Mouse (Mus musculus) myocyte (in vitro differentiated cells): ENCODE measurements around the gene Olfr330.

Experiments used
- CEBPB ChIP-seq: IDR thresholded peaks from 2 replicates; pipeline ENCODE4 v1.6.1; 2011; ENCODE audit warnings: mild to moderate bottlenecking, moderate library complexity; ENCODE audit not compliant: poor library complexity, insufficient read depth, severe bottlenecking
- E2F4 ChIP-seq: IDR thresholded peaks from one replicate; pipeline ENCODE4 v1.6.1; 2011; ENCODE audit warnings: mild to moderate bottlenecking, control low read depth, moderate library complexity; ENCODE audit not compliant: insufficient read depth
- MAX ChIP-seq: IDR thresholded peaks from one replicate; pipeline ENCODE4 v1.6.1; 2011; ENCODE audit warnings: low read depth, mild to moderate bottlenecking, control low read depth
- MYOD1 ChIP-seq, 3 experiments: IDR thresholded peaks; one replicate each; pipeline ENCODE4 v1.6.1; 2011; ENCODE audit warnings: control low read depth in 2 of 3, low read depth in 2 of 3, mild to moderate bottlenecking in 2 of 3, moderate library complexity in 1 of 3; ENCODE audit not compliant: insufficient read length in 2 of 3, control insufficient read depth in 1 of 3
- MYOG ChIP-seq, 3 experiments: IDR thresholded peaks; one replicate each; pipeline ENCODE4 v1.6.1; 2011; ENCODE audit warnings: control low read depth in 2 of 3, low read depth in 2 of 3, mild to moderate bottlenecking in 2 of 3; ENCODE audit not compliant: insufficient read length in 2 of 3, control insufficient read depth in 1 of 3, insufficient read depth in 1 of 3
- POLR2A ChIP-seq: IDR thresholded peaks from one replicate; pipeline ENCODE4 v1.6.1; 2011; ENCODE audit warnings: low read depth, mild to moderate bottlenecking, control low read depth, moderate library complexity; ENCODE audit not compliant: insufficient read length
- POLR2AphosphoS2 ChIP-seq: IDR thresholded peaks from one replicate; pipeline ENCODE4 v1.6.1; 2011; ENCODE audit warnings: low read depth, control low read depth; ENCODE audit not compliant: insufficient read length
- REST ChIP-seq: IDR thresholded peaks from one replicate; pipeline ENCODE4 v1.6.1; 2011; ENCODE audit warnings: mild to moderate bottlenecking, control low read depth, moderate library complexity; ENCODE audit not compliant: insufficient read depth, insufficient read length
- SRF ChIP-seq: IDR thresholded peaks from one replicate; pipeline ENCODE4 v1.6.1; 2011; ENCODE audit warnings: low read depth; ENCODE audit not compliant: control insufficient read depth, insufficient read length
- TCF12 ChIP-seq: IDR thresholded peaks from one replicate; pipeline ENCODE4 v1.6.1; 2011; ENCODE audit warnings: mild to moderate bottlenecking, control low read depth; ENCODE audit not compliant: poor library complexity, insufficient read depth, severe bottlenecking
- TCF3 ChIP-seq: IDR thresholded peaks from one replicate; pipeline ENCODE4 v1.6.1; 2011; ENCODE audit warnings: low read depth, control low read depth; ENCODE audit not compliant: insufficient read length
- USF1 ChIP-seq: IDR thresholded peaks from one replicate; pipeline ENCODE4 v1.6.1; 2011; ENCODE audit warnings: low read depth, mild to moderate bottlenecking, control low read depth, moderate library complexity

DNA sequence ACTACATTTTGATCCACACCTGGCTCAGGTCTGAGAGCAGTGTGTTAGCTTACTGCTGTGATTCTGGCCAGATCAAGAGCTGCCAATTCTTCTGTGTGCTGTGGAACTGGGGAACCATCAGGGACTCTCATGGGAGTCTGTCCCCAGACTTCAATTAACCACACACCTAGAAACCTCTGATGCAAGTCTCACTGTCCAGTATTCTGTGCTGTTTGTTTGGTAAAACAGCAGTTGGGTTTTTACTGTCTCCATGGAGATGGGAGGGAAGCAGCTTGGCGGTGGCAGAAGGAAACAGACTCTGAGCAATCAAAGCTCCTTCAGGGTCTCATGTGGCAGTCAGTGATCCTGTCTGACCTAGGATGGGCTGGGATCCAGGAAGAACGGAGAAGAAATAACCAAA, 42.2 kb downstream of the Olfr330 start, which contains the start of gene Olfr332:
- no peak for TF ChIP-seq MYOG (IDR thresholded peaks at IDR 0.05; ENCODE audit: control insufficient read depth in 1 of 3, insufficient read depth in 1 of 3, insufficient read length in 2 of 3, low read depth in 2 of 3)
- no peak for TF ChIP-seq MAX
- TF ChIP-seq POLR2A = no peak
- no peak for TF ChIP-seq E2F4
- TF ChIP-seq REST = no peak
- no peak for TF ChIP-seq USF1
- no peak for TF ChIP-seq MYOD1 (IDR thresholded peaks at IDR 0.05; ENCODE audit: control insufficient read depth in 1 of 3, insufficient read length in 2 of 3, low read depth in 2 of 3)
- no peak for TF ChIP-seq POLR2AphosphoS2
- TF ChIP-seq SRF = no peak
- no peak for TF ChIP-seq CEBPB
- TF ChIP-seq TCF12 = no peak
- no peak for TF ChIP-seq TCF3
